Mouse (Mus musculus): Measurements from ENCODE around the gene Zbtb42. TPM values are rescaled to one million over a fixed set of nuclear protein-coding genes. Genes with fewer than 3 reads are reported as not detected.
A peak's percentile ranks its signal among the peaks of the same experiment; 100 is the strongest.

Gene Zbtb42
- total RNA-seq (2015) (1.8 and 2.1 TPM in 2 replicates), total RNA-seq (2017) (0.54 and 0.92 TPM in 2 replicates)

- ATAC-seq (replicated peaks; ENCODE audit: poor library complexity), result peak; percentile 12; the same call in 1 of the 2 replicates
Observed at GRCm38 (mm10) chr12:112678555-112679026, at the start of gene Zbtb42. TSS of gene Zbtb42 (plus strand) at chr12:112678828.

GRCm38 (mm10) chr12:112628928-112629721 lies 49.5 kb upstream of the Zbtb42 start:
- peak; percentile 68 for ATAC-seq (replicated peaks; ENCODE audit: poor library complexity)

DNA sequence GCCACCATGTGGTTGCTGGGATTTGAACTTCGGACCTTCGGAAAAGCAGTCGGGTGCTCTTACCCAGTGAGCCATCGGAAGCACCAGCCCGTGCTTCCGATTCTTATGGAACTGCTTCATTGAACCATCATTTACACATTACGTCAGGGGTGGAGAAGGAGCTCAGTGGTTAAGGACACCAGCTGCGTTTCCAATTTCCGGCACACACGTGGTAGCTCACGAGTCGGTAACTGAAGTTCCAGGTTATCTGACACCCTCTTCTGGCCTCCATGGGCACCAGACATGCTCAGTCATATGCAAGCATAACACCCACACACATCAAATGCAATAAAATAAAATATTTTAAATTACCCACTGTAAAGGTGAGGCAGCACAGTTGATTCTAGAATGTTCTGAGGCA lies 48.6 kb upstream of the Zbtb42 start:
- no peak for ATAC-seq (replicated peaks; ENCODE audit: poor library complexity)

GRCm38 (mm10) chr12:112630796-112631195 lies 47.8 kb upstream of the Zbtb42 start:
- no peak for ATAC-seq (replicated peaks; ENCODE audit: poor library complexity)

DNA sequence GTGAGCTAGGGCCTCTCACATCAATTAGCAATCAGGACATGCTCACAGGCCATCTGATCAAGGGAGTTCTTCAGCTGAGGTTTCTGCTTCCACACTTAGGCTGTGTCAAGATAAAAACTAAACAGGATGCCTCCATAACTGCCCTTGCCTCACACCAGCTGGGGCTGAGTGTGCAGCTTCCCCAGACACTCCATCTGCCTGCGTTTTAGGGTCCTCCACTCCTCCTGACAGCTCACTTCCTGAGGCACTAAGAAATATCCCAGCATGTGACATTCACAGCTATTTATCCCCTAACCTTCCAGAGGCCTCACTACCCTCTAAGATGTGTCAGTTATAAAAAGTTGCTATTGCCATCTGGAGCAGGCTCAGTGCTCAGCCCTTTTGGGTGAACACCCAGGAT lies 47.2 kb upstream of the Zbtb42 start:
- no peak for ATAC-seq (replicated peaks; ENCODE audit: poor library complexity)

DNA sequence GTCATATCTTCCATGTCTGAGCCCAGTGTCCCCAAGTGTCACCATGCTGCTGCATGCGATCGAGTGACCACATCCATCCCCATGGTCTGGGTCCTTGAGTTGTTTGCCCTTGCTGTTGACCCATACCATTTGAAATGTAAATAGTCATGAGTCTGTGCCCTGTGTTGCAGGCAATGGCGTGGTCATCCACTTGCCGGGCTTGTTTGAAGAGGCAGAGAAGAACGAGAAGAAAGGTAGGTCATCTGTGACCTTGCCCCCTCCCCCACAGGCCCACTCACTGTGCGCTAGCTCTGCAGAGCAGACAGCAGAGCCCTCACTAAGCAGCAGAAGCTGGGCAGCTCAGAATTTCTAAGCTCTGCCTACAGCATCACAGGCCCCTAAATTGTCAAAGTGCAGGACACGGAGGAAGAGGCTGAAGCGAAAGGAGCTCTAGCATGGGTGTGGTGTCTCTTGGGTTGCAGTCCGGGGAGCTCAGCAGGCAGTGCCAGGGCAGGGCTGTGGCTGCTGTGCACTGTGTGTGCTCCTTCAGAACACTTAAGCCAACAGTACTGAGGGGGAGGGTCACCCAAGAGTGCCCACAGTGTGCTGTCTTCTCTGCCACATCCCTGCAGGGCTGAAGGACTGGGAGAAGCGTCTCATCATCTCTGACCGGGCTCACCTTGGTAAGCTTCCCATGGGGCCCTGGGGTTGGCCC lies 46.4 kb upstream of the Zbtb42 start:
- no peak for ATAC-seq (replicated peaks; ENCODE audit: poor library complexity)

DNA sequence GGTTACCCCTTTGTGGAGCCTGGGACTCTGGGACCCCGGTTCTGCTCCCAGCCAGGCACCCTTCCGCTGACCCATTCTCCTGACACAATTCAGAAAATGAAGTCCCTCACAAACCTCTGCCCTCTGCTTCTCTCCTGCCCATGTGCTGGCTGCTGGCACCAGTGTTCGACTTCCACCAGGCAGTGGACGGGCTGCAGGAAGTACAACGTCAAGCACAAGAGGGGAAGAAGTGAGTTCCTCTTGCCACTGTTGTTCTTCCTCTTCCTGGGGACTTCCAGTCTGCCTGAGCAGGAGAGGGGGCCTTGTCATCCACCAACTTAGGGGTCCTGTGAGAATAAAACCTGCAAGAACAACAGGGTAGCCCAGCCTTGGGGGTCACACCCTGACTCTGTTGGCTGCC lies 45.7 kb upstream of the Zbtb42 start:
- 0 out of 2 replicates have a peak, but pooled peaks have one; percentile 13 for ATAC-seq (replicated peaks; ENCODE audit: poor library complexity)

DNA sequence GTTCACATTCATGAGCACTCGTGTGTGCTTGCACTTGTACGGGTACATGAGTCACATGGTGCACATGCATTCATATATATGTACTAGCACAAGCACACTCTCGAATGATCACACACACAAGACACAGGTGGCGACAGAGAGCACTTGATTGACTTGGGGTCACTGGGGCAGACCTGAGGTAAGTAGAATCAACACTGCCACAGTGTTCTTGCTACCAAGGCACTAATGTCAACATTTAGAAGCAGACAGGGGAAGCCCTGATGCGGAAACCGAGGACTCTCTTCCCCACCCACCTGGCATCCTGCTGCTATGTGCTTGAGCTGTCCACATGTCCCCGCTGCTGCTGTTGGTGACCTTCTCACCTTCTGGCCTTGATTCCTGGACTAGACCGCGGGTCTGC lies 44.9 kb upstream of the Zbtb42 start:
- ATAC-seq (replicated peaks; ENCODE audit: poor library complexity), result no peak

DNA sequence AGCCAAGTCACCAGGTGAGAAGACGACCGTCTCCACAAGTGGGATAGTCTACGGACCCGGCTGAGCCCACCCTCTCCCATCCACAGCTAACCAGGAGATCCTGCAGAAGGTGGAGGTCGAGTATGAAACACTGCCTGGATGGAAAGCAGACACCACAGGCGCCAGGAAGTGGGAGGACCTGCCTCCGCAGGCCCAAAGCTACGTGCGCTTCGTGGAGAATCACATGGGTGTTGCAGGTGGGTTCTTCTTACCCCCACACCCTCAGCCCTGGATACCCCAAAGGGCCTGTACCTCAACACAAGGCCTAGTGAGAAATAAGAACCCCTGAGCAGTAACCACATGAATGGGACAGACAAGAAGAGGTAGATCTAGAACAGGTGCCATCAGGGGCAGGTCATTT lies 39.1 kb upstream of the Zbtb42 start:
- ATAC-seq (replicated peaks; ENCODE audit: poor library complexity), result no peak

- ATAC-seq (replicated peaks; ENCODE audit: poor library complexity), result no peak
Observed at GRCm38 (mm10) chr12:112643126-112643525, 35.5 kb upstream of the Zbtb42 start.

GRCm38 (mm10) chr12:112644180-112644854 lies 34.3 kb upstream of the Zbtb42 start, which contains the start of gene Siva1:
TSS of gene Siva1 (plus strand) at chr12:112644679.
- ATAC-seq (replicated peaks; ENCODE audit: poor library complexity), result peak; percentile 83

GRCm38 (mm10) chr12:112644855-112645506 lies 33.6 kb upstream of the Zbtb42 start:
- ATAC-seq (replicated peaks; ENCODE audit: poor library complexity), result peak; percentile 21

DNA sequence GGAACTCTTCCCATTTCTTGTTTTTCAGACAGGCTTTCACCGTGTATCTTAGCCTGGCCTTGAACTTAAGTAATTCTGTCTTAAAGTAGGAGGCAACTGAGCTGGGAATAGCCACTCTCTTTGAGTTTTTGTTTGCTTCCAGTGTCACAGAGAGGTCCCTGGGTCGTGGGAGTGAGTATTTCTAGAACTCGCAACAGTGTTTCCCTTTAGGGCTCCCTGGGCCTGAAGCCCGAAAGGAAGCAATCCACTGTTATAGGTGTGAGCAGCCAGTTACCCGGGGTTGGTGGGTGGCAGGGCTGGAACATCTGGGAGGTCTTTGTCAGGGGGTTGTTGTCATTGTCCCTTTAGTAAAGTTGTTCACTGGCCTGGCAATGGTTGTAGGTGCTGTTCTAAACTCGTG lies 32.5 kb upstream of the Zbtb42 start:
- no peak for ATAC-seq (replicated peaks; ENCODE audit: poor library complexity)

DNA sequence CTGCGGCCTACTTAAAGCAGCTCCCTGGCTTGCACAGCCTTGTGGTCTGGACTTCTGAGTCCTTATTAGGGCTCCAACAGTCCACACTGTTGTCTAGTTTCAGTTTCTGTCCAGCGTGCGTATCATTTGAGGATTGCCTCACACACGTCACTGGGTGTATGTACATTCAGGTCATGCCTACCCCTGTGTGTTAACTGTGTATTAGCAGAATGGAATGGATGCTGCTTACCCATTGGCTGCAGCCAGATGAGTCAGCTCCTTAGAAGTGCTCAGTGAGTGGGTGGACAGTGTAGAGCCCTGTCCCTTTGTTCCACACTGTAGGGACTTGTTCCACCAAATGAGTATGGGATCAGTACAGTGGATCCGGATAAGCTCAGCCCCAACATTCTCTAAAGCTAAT lies 30.5 kb upstream of the Zbtb42 start:
- ATAC-seq (replicated peaks; ENCODE audit: poor library complexity), result peak; percentile 15

- no peak for ATAC-seq (replicated peaks; ENCODE audit: poor library complexity)
Observed at GRCm38 (mm10) chr12:112651778-112652439, 26.7 kb upstream of the Zbtb42 start.

- ATAC-seq (replicated peaks; ENCODE audit: poor library complexity), result peak; percentile 87
Observed at GRCm38 (mm10) chr12:112653157-112653824, 25.3 kb upstream of the Zbtb42 start.

GRCm38 (mm10) chr12:112654076-112654475 lies 24.6 kb upstream of the Zbtb42 start:
- no peak for ATAC-seq (replicated peaks; ENCODE audit: poor library complexity)

DNA sequence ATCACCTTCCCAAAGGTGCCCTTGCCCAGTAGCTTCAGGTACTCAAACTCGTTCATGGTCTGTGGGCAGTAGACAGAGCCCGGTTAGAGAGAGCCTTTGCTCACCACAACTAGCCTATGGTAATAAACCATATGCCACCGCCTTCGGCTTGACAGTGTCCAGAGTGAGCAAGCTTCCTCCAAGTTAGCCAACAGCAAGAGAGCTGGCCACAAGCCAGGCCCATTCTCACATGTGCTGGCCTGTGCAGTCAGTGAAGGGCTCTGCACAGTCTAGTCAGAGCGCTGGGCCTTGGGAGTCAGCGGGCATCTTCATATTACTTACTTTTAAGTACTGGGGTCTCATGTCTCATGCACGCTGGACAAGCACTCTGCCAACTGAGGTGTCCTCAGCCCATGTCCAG lies 20.0 kb upstream of the Zbtb42 start:
- ATAC-seq (replicated peaks; ENCODE audit: poor library complexity), result no peak

DNA sequence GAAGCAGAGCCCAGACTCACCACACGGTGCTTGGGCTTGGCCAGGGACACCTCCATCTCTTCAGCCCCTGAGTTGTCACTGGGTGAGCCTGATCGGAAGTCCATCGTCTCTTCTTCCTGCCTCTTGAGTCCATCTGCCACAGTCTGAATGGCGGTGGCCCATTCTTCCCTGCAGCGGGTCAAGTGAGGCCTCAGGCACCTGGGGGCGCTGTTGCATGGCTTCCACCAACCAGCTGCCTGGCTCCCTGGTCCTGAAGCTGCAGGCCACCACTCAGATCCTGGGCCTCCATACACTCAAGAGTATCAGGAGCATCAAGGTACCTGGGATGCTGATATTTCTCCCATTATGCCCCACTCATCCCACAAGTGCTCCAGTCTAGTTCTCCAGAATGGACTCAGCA lies 19.5 kb upstream of the Zbtb42 start:
- ATAC-seq (replicated peaks; ENCODE audit: poor library complexity), result peak; percentile 61; the same call in 1 of the 2 replicates

All from megakaryocyte progenitor cell, adult 5-6 weeks (primary cell).